Mouse (Mus musculus) bone marrow macrophage, adult 2 months (primary cell): ENCODE results near the gene Gm4969. TPM values are rescaled to one million over a fixed set of nuclear protein-coding genes. Genes with fewer than 3 reads are reported as not detected.
"Not testable (repeated sequence)": the region's sequence is repeated elsewhere in the genome, so short reads cannot be mapped to it uniquely, and the experiment has no call there.

Source experiments
- H3K27ac ChIP-seq: 2 replicates; pipeline ENCODE4 v1.5.1; 2012; ENCODE audit warnings: low read depth, low read length; ENCODE audit not compliant: insufficient read depth
- H3K4me1 ChIP-seq: 2 replicates; pipeline ENCODE4 v1.6.1; 2012; ENCODE audit warnings: low read length; ENCODE audit not compliant: control insufficient read depth, insufficient read depth
- H3K4me3 ChIP-seq: 2 replicates; pipeline ENCODE4 v1.5.1; 2012; ENCODE audit warnings: mild to moderate bottlenecking, low read length, moderate library complexity; ENCODE audit not compliant: insufficient read depth
- CTCF ChIP-seq: IDR thresholded peaks from 2 replicates; pipeline ENCODE4 v1.5.1; 2012; ENCODE audit warnings: low read depth, mild to moderate bottlenecking, low read length, moderate library complexity
- POLR2A ChIP-seq: IDR thresholded peaks from 2 replicates; pipeline ENCODE4 v1.6.1; 2012; ENCODE audit warnings: mild to moderate bottlenecking, low read depth, low read length, borderline replicate concordance
- polyA plus RNA-seq: library from polyadenylated mRNA; stranded (reverse); fragments of >200 nt; gene quantifications from 2 replicates; pipeline ENCODE4 v1.2.4, GENCODE M21; 2012; ENCODE audit not compliant: missing spikeins, insufficient read depth, insufficient read length

Gm4969 gene
- polyA plus RNA-seq, 1 experiment: not detected

GRCm38 (mm10) chr7:19075723-19076585, 42.2 kb downstream of the Gm4969 start, which contains the start of gene Dmwd:
Gene Dmwd (plus strand): TSS chr7:19076227.
- Histone ChIP-seq H3K4me3 (peak within 1 kb of the TSS; percentile 42), H3K27ac (no peak within 1 kb of the TSS), H3K4me1 (peaks cover 9% of the 10 kb centered on the region)
- TF ChIP-seq POLR2A: no peak
- TF ChIP-seq CTCF: no peak

- H3K27ac ChIP-seq: no peak overlapping the region
- peaks cover 9% of the 10 kb centered on the region for H3K4me1 ChIP-seq
- no peak for TF ChIP-seq CTCF
- peak overlapping the region; percentile 42; the same call in 1 of the 2 replicates for H3K4me3 ChIP-seq
These were observed 42.9 kb downstream of the Gm4969 start for GRCm38 (mm10) chr7:19075231-19075630.

GRCm38 (mm10) chr7:19074494-19074893, 43.7 kb downstream of the Gm4969 start:
- TF ChIP-seq CTCF (no peak), POLR2A (no peak)
- no peak overlapping the region for H3K4me3 ChIP-seq
- H3K4me1 ChIP-seq: peaks cover 9% of the 10 kb centered on the region
- no peak overlapping the region for H3K27ac ChIP-seq

- peaks cover 9% of the 10 kb centered on the region for H3K4me1 ChIP-seq
- TF ChIP-seq POLR2A (no peak), CTCF (peak; percentile 80)
- H3K4me3 ChIP-seq: no peak overlapping the region
- no peak overlapping the region for H3K27ac ChIP-seq
These were observed 44.7 kb downstream of the Gm4969 start for GRCm38 (mm10) chr7:19073504-19073903.

- not testable (repeated sequence) for H3K27ac ChIP-seq, H3K4me3 ChIP-seq, H3K4me1 ChIP-seq
These were observed 47.1 kb downstream of the Gm4969 start for GRCm38 (mm10) chr7:19071024-19071423.

GRCm38 (mm10) chr7:19069500-19069899, 48.7 kb downstream of the Gm4969 start:
- TF ChIP-seq CTCF (peak; percentile 67), POLR2A (no peak)
- Histone ChIP-seq H3K4me3 (no peak overlapping the region), H3K4me1 (no peaks in the 10 kb centered on the region), H3K27ac (no peak overlapping the region)

GRCm38 (mm10) chr7:19068707-19069106, 49.5 kb downstream of the Gm4969 start:
- H3K4me3 ChIP-seq: no peak overlapping the region
- H3K27ac ChIP-seq: no peak overlapping the region
- TF ChIP-seq POLR2A (no peak), CTCF (no peak)
- no peaks in the 10 kb centered on the region for H3K4me1 ChIP-seq

GRCm38 (mm10) chr7:19067935-19068334, 50.2 kb downstream of the Gm4969 start:
- Histone ChIP-seq H3K27ac (no peak overlapping the region), H3K4me1 (no peaks in the 10 kb centered on the region), H3K4me3 (no peak overlapping the region)
- TF ChIP-seq CTCF (no peak), POLR2A (no peak)

GRCm38 (mm10) chr7:19067063-19067462, 51.1 kb downstream of the Gm4969 start:
- no peak overlapping the region for H3K27ac ChIP-seq
- TF ChIP-seq CTCF: no peak
- no peak for TF ChIP-seq POLR2A
- H3K4me3 ChIP-seq: no peak overlapping the region
- H3K4me1 ChIP-seq: no peaks in the 10 kb centered on the region

GRCm38 (mm10) chr7:19065896-19066295, 52.3 kb downstream of the Gm4969 start:
- TF ChIP-seq CTCF: no peak
- no peak overlapping the region for H3K4me3 ChIP-seq
- H3K27ac ChIP-seq: no peak overlapping the region
- no peaks in the 10 kb centered on the region for H3K4me1 ChIP-seq
